Mouse (Mus musculus): ENCODE measurements around the gene Fam149b. TPM values are rescaled to one million over a fixed set of nuclear protein-coding genes. Genes with fewer than 3 reads are reported as not detected.
A peak's percentile ranks its signal among the peaks of the same experiment; 100 is the strongest.

Fam149b gene
- total and polyA plus RNA-seq, 2 experiments from 2014 or later: 26.6 to 61.4 TPM

- ATAC-seq (no peak), DNase-seq (no peak)
- H3K9ac ChIP-seq: no peak overlapping the region
- H3K27me3 ChIP-seq (ENCODE audit: insufficient read depth, low read length): no peaks in the 10 kb centered on the region
- H3K4me1 ChIP-seq (ENCODE audit: insufficient read depth): no peaks in the 10 kb centered on the region
- no peak for TF ChIP-seq CTCF (IDR thresholded peaks at IDR 0.05; ENCODE audit: low read depth)
- no peak overlapping the region for H3K4me2 ChIP-seq (ENCODE audit: low read depth)
- 89% methylated on average over 7 of the region's 7 CpGs for WGBS
- no peak overlapping the region for H3K4me3 ChIP-seq (ENCODE audit: low read depth, low read length)
- H3K36me3 ChIP-seq (ENCODE audit: insufficient read depth): peaks cover 46% of the 10 kb centered on the region
- H3K9me3 ChIP-seq (ENCODE audit: low read length): no peaks in the 10 kb centered on the region
- no peak overlapping the region for H3K27ac ChIP-seq (ENCODE audit: low read depth, low read length)
Observed at GRCm38 (mm10) chr14:20370798-20371197, 22.8 kb downstream of the Fam149b start.

GRCm38 (mm10) chr14:20371854-20372253 lies 23.9 kb downstream of the Fam149b start:
- H3K4me2 ChIP-seq (ENCODE audit: low read depth): no peak overlapping the region
- DNase-seq: no peak
- peaks cover 51% of the 10 kb centered on the region for H3K36me3 ChIP-seq (ENCODE audit: insufficient read depth)
- H3K9ac ChIP-seq: no peak overlapping the region
- no peaks in the 10 kb centered on the region for H3K9me3 ChIP-seq (ENCODE audit: low read length)
- no peak for ATAC-seq
- H3K27ac ChIP-seq (ENCODE audit: low read depth, low read length): no peak overlapping the region
- no peak overlapping the region for H3K4me3 ChIP-seq (ENCODE audit: low read depth, low read length)
- H3K27me3 ChIP-seq (ENCODE audit: insufficient read depth, low read length): no peaks in the 10 kb centered on the region
- no peaks in the 10 kb centered on the region for H3K4me1 ChIP-seq (ENCODE audit: insufficient read depth)
- WGBS: 89% methylated on average over 1 of the region's 1 CpGs
- no peak for TF ChIP-seq CTCF (IDR thresholded peaks at IDR 0.05; ENCODE audit: low read depth)

- no peak overlapping the region for H3K4me2 ChIP-seq (ENCODE audit: low read depth)
- no peak overlapping the region for H3K27ac ChIP-seq (ENCODE audit: low read depth, low read length)
- peaks cover 57% of the 10 kb centered on the region for H3K36me3 ChIP-seq (ENCODE audit: insufficient read depth)
- H3K9ac ChIP-seq: no peak overlapping the region
- DNase-seq (no peak), ATAC-seq (no peak)
- no peaks in the 10 kb centered on the region for H3K9me3 ChIP-seq (ENCODE audit: low read length)
- 76% methylated on average over 4 of the region's 4 CpGs for WGBS
- no peaks in the 10 kb centered on the region for H3K4me1 ChIP-seq (ENCODE audit: insufficient read depth)
- no peaks in the 10 kb centered on the region for H3K27me3 ChIP-seq (ENCODE audit: insufficient read depth, low read length)
- no peak overlapping the region for H3K4me3 ChIP-seq (ENCODE audit: low read depth, low read length)
- TF ChIP-seq CTCF (IDR thresholded peaks at IDR 0.05; ENCODE audit: low read depth): no peak
Observed at GRCm38 (mm10) chr14:20377112-20377521, 29.2 kb downstream of the Fam149b start.

GRCm38 (mm10) chr14:20378313-20379061 lies 30.5 kb downstream of the Fam149b start:
- H3K27ac ChIP-seq (ENCODE audit: low read depth, low read length): no peak overlapping the region
- H3K4me2 ChIP-seq (ENCODE audit: low read depth): no peak overlapping the region
- no peaks in the 10 kb centered on the region for H3K9me3 ChIP-seq (ENCODE audit: low read length)
- H3K27me3 ChIP-seq (ENCODE audit: insufficient read depth, low read length): no peaks in the 10 kb centered on the region
- peaks cover 54% of the 10 kb centered on the region for H3K36me3 ChIP-seq (ENCODE audit: insufficient read depth)
- no peak overlapping the region for H3K4me3 ChIP-seq (ENCODE audit: low read depth, low read length)
- WGBS: 39% methylated on average over 13 of the region's 13 CpGs
- DNase-seq (no peak), ATAC-seq (peak; percentile 54; the same call in 1 of the 2 replicates)
- H3K4me1 ChIP-seq (ENCODE audit: insufficient read depth): no peaks in the 10 kb centered on the region
- H3K9ac ChIP-seq: no peak overlapping the region
- peak; percentile 50 for TF ChIP-seq CTCF (IDR thresholded peaks at IDR 0.05; ENCODE audit: low read depth)

- no peaks in the 10 kb centered on the region for H3K4me1 ChIP-seq (ENCODE audit: insufficient read depth)
- no peak overlapping the region for H3K27ac ChIP-seq (ENCODE audit: low read depth, low read length)
- DNase-seq (no peak), ATAC-seq (no peak)
- 96% methylated on average over 5 of the region's 5 CpGs for WGBS
- TF ChIP-seq CTCF (IDR thresholded peaks at IDR 0.05; ENCODE audit: low read depth): no peak
- no peaks in the 10 kb centered on the region for H3K27me3 ChIP-seq (ENCODE audit: insufficient read depth, low read length)
- peaks cover 53% of the 10 kb centered on the region for H3K36me3 ChIP-seq (ENCODE audit: insufficient read depth)
- H3K9me3 ChIP-seq (ENCODE audit: low read length): no peaks in the 10 kb centered on the region
- H3K4me2 ChIP-seq (ENCODE audit: low read depth): no peak overlapping the region
- no peak overlapping the region for H3K4me3 ChIP-seq (ENCODE audit: low read depth, low read length)
- H3K9ac ChIP-seq: no peak overlapping the region
Observed at GRCm38 (mm10) chr14:20379087-20379640, 31.2 kb downstream of the Fam149b start.

- H3K4me1 ChIP-seq (ENCODE audit: insufficient read depth): no peaks in the 10 kb centered on the region
- H3K27ac ChIP-seq (ENCODE audit: low read depth, low read length): no peak overlapping the region
- H3K27me3 ChIP-seq (ENCODE audit: insufficient read depth, low read length): no peaks in the 10 kb centered on the region
- no peak overlapping the region for H3K4me3 ChIP-seq (ENCODE audit: low read depth, low read length)
- no peak for ATAC-seq
- TF ChIP-seq CTCF (IDR thresholded peaks at IDR 0.05; ENCODE audit: low read depth): no peak
- no peak overlapping the region for H3K9ac ChIP-seq
- no peaks in the 10 kb centered on the region for H3K9me3 ChIP-seq (ENCODE audit: low read length)
- no peak for DNase-seq
- no peak overlapping the region for H3K4me2 ChIP-seq (ENCODE audit: low read depth)
- 85% methylated on average over 9 of the region's 9 CpGs for WGBS
- peaks cover 53% of the 10 kb centered on the region for H3K36me3 ChIP-seq (ENCODE audit: insufficient read depth)
Observed at GRCm38 (mm10) chr14:20379753-20380430, 31.9 kb downstream of the Fam149b start.
